Mouse (Mus musculus): Measurements from ENCODE around the gene Mfsd6.

DNA sequence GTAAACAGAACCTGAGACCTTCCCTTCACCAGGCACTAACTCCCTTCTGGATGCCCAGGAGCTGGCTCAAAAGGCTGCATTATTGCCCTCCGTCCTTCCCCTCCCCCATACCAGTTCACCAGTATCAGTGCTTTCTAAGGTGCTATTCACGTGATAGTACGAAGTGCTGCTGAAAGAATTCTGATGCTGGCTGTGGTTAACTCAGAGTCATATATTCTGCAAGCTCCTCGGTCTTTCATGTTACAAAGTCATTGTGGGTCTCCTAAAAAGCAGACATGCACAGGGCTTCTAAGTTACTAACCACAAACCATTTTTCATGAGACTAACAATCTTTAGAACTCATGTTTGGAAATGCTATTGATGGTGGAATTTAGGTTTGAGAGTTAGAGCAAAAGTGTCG, 77.2 kb downstream of the Mfsd6 start:
- TF ChIP-seq CTCF (IDR thresholded peaks at IDR 0.05; ENCODE audit: low read depth) (no peak), EP300 (IDR thresholded peaks at IDR 0.05; ENCODE audit: low read depth) (no peak)
